Mouse (Mus musculus): ENCODE data around the gene Slc35f2. TPM values are rescaled to one million over a fixed set of nuclear protein-coding genes. Genes with fewer than 3 reads are reported as not detected.

The Slc35f2 gene
- polyA plus RNA-seq, 1 experiment from 2014 or later: 3.8 TPM

- H3K4me3 ChIP-seq (ENCODE audit: low read depth, low read length): no peak overlapping the region
- H3K4me1 ChIP-seq (ENCODE audit: control insufficient read depth, insufficient read depth, low read length): no peaks in the 10 kb centered on the region
- H3K27ac ChIP-seq (ENCODE audit: low read length): no peak overlapping the region
- H3K27me3 ChIP-seq (ENCODE audit: control insufficient read depth, insufficient read depth, low read length): no peaks in the 10 kb centered on the region
- WGBS: 43% methylated on average over 3 of the region's 3 CpGs
- no peak overlapping the region for H3K4me2 ChIP-seq (replicated peaks; ENCODE audit: low read depth, low read length)
- H3K9ac ChIP-seq (replicated peaks; ENCODE audit: low read depth, low read length): no peak overlapping the region
- no peak for ATAC-seq (ENCODE audit: insufficient number of reproducible peaks, insufficient read depth, low FRiP score, low read depth)
- H3K36me3 ChIP-seq (ENCODE audit: control insufficient read depth, insufficient read depth, low read length): no peaks in the 10 kb centered on the region
- H3K9me3 ChIP-seq (ENCODE audit: control insufficient read depth, low read depth, low read length): no peaks in the 10 kb centered on the region
Observed at GRCm38 (mm10) chr9:53835039-53835438, 63.7 kb downstream of the Slc35f2 start.

GRCm38 (mm10) chr9:53835976-53836375 lies 64.6 kb downstream of the Slc35f2 start:
- ATAC-seq (ENCODE audit: insufficient number of reproducible peaks, insufficient read depth, low FRiP score, low read depth): no peak
- WGBS: 54% methylated on average over 4 of the region's 4 CpGs
- H3K9ac ChIP-seq (replicated peaks; ENCODE audit: low read depth, low read length): no peak overlapping the region
- no peaks in the 10 kb centered on the region for H3K27me3 ChIP-seq (ENCODE audit: control insufficient read depth, insufficient read depth, low read length)
- H3K9me3 ChIP-seq (ENCODE audit: control insufficient read depth, low read depth, low read length): no peaks in the 10 kb centered on the region
- no peaks in the 10 kb centered on the region for H3K36me3 ChIP-seq (ENCODE audit: control insufficient read depth, insufficient read depth, low read length)
- H3K4me2 ChIP-seq (replicated peaks; ENCODE audit: low read depth, low read length): no peak overlapping the region
- H3K27ac ChIP-seq (ENCODE audit: low read length): no peak overlapping the region
- no peaks in the 10 kb centered on the region for H3K4me1 ChIP-seq (ENCODE audit: control insufficient read depth, insufficient read depth, low read length)
- no peak overlapping the region for H3K4me3 ChIP-seq (ENCODE audit: low read depth, low read length)

- H3K9me3 ChIP-seq (ENCODE audit: control insufficient read depth, low read depth, low read length): no peaks in the 10 kb centered on the region
- no peak overlapping the region for H3K27ac ChIP-seq (ENCODE audit: low read length)
- no peaks in the 10 kb centered on the region for H3K36me3 ChIP-seq (ENCODE audit: control insufficient read depth, insufficient read depth, low read length)
- H3K27me3 ChIP-seq (ENCODE audit: control insufficient read depth, insufficient read depth, low read length): no peaks in the 10 kb centered on the region
- H3K4me1 ChIP-seq (ENCODE audit: control insufficient read depth, insufficient read depth, low read length): no peaks in the 10 kb centered on the region
- H3K4me3 ChIP-seq (ENCODE audit: low read depth, low read length): no peak overlapping the region
- ATAC-seq (ENCODE audit: insufficient number of reproducible peaks, insufficient read depth, low FRiP score, low read depth): no peak
- WGBS: 68% methylated on average over 8 of the region's 8 CpGs
- no peak overlapping the region for H3K4me2 ChIP-seq (replicated peaks; ENCODE audit: low read depth, low read length)
- H3K9ac ChIP-seq (replicated peaks; ENCODE audit: low read depth, low read length): no peak overlapping the region
Observed at GRCm38 (mm10) chr9:53838816-53839215, 67.5 kb downstream of the Slc35f2 start.

- no peaks in the 10 kb centered on the region; the same call in 1 of the 2 replicates for H3K4me1 ChIP-seq (ENCODE audit: control insufficient read depth, insufficient read depth, low read length)
- no peak overlapping the region for H3K27ac ChIP-seq (ENCODE audit: low read length)
- H3K4me3 ChIP-seq (ENCODE audit: low read depth, low read length): no peak overlapping the region
- ATAC-seq (ENCODE audit: insufficient number of reproducible peaks, insufficient read depth, low FRiP score, low read depth): no peak
- no peaks in the 10 kb centered on the region for H3K36me3 ChIP-seq (ENCODE audit: control insufficient read depth, insufficient read depth, low read length)
- no peaks in the 10 kb centered on the region for H3K9me3 ChIP-seq (ENCODE audit: control insufficient read depth, low read depth, low read length)
- 69% methylated on average over 8 of the region's 8 CpGs for WGBS
- H3K27me3 ChIP-seq (ENCODE audit: control insufficient read depth, insufficient read depth, low read length): no peaks in the 10 kb centered on the region
- no peak overlapping the region for H3K9ac ChIP-seq (replicated peaks; ENCODE audit: low read depth, low read length)
- no peak overlapping the region for H3K4me2 ChIP-seq (replicated peaks; ENCODE audit: low read depth, low read length)
Observed at GRCm38 (mm10) chr9:53848548-53848947, 77.2 kb downstream of the Slc35f2 start.

GRCm38 (mm10) chr9:53849864-53850263 lies 78.5 kb downstream of the Slc35f2 start, which contains the start of gene Sln:
Sln (plus strand) TSS chr9:53850164.
- Histone ChIP-seq H3K9ac (replicated peaks; ENCODE audit: low read depth, low read length) (no peak within 1 kb of the TSS), H3K27me3 (ENCODE audit: control insufficient read depth, insufficient read depth, low read length) (no peaks in the 10 kb centered on the region)
- WGBS: 88% methylated on average over 4 of the region's 4 CpGs

GRCm38 (mm10) chr9:53852158-53852557 lies 80.8 kb downstream of the Slc35f2 start:
- no peak overlapping the region for H3K9ac ChIP-seq (replicated peaks; ENCODE audit: low read depth, low read length)
- no peaks in the 10 kb centered on the region for H3K9me3 ChIP-seq (ENCODE audit: control insufficient read depth, low read depth, low read length)
- no peaks in the 10 kb centered on the region for H3K36me3 ChIP-seq (ENCODE audit: control insufficient read depth, insufficient read depth, low read length)
- H3K27ac ChIP-seq (ENCODE audit: low read length): no peak overlapping the region
- H3K4me2 ChIP-seq (replicated peaks; ENCODE audit: low read depth, low read length): no peak overlapping the region
- WGBS: 67% methylated on average over 4 of the region's 4 CpGs
- no peaks in the 10 kb centered on the region; the same call in 1 of the 2 replicates for H3K4me1 ChIP-seq (ENCODE audit: control insufficient read depth, insufficient read depth, low read length)
- H3K4me3 ChIP-seq (ENCODE audit: low read depth, low read length): no peak overlapping the region
- no peak for ATAC-seq (ENCODE audit: insufficient number of reproducible peaks, insufficient read depth, low FRiP score, low read depth)
- H3K27me3 ChIP-seq (ENCODE audit: control insufficient read depth, insufficient read depth, low read length): no peaks in the 10 kb centered on the region

More at GRCm38 (mm10) chr9:53849864-53850263, 78.5 kb downstream of the Slc35f2 start, which contains the start of gene Sln:
- no peaks in the 10 kb centered on the region for H3K9me3 ChIP-seq (ENCODE audit: control insufficient read depth, low read depth, low read length)
- ATAC-seq (ENCODE audit: insufficient number of reproducible peaks, insufficient read depth, low FRiP score, low read depth): no peak
- H3K27ac ChIP-seq (ENCODE audit: low read length): no peak within 1 kb of the TSS
- H3K4me1 ChIP-seq (ENCODE audit: control insufficient read depth, insufficient read depth, low read length): no peaks in the 10 kb centered on the region; the same call in 1 of the 2 replicates
- H3K36me3 ChIP-seq (ENCODE audit: control insufficient read depth, insufficient read depth, low read length): no peaks in the 10 kb centered on the region
- no peak within 1 kb of the TSS for H3K4me3 ChIP-seq (ENCODE audit: low read depth, low read length)
- H3K4me2 ChIP-seq (replicated peaks; ENCODE audit: low read depth, low read length): no peak within 1 kb of the TSS

- 79% methylated on average over 1 of the region's 1 CpGs for WGBS
- Histone ChIP-seq H3K27me3 (ENCODE audit: control insufficient read depth, insufficient read depth, low read length) (no peaks in the 10 kb centered on the region), H3K4me1 (ENCODE audit: control insufficient read depth, insufficient read depth, low read length) (no peaks in the 10 kb centered on the region; the same call in 1 of the 2 replicates), H3K36me3 (ENCODE audit: control insufficient read depth, insufficient read depth, low read length) (no peaks in the 10 kb centered on the region), H3K4me2 (replicated peaks; ENCODE audit: low read depth, low read length) (no peak overlapping the region), H3K27ac (ENCODE audit: low read length) (no peak overlapping the region), H3K9me3 (ENCODE audit: control insufficient read depth, low read depth, low read length) (no peaks in the 10 kb centered on the region), H3K4me3 (ENCODE audit: low read depth, low read length) (no peak overlapping the region), H3K9ac (replicated peaks; ENCODE audit: low read depth, low read length) (no peak overlapping the region)
- ATAC-seq (ENCODE audit: insufficient number of reproducible peaks, insufficient read depth, low FRiP score, low read depth): no peak
Observed at GRCm38 (mm10) chr9:53853672-53854071, 82.3 kb downstream of the Slc35f2 start.

- H3K4me2 ChIP-seq (replicated peaks; ENCODE audit: low read depth, low read length): no peak overlapping the region
- no peaks in the 10 kb centered on the region for H3K36me3 ChIP-seq (ENCODE audit: control insufficient read depth, insufficient read depth, low read length)
- no peak overlapping the region for H3K9ac ChIP-seq (replicated peaks; ENCODE audit: low read depth, low read length)
- H3K27me3 ChIP-seq (ENCODE audit: control insufficient read depth, insufficient read depth, low read length): no peaks in the 10 kb centered on the region
- ATAC-seq (ENCODE audit: insufficient number of reproducible peaks, insufficient read depth, low FRiP score, low read depth): no peak
- H3K27ac ChIP-seq (ENCODE audit: low read length): no peak overlapping the region
- WGBS: 87% methylated on average over 1 of the region's 1 CpGs
- no peaks in the 10 kb centered on the region; the same call in 1 of the 2 replicates for H3K4me1 ChIP-seq (ENCODE audit: control insufficient read depth, insufficient read depth, low read length)
- no peaks in the 10 kb centered on the region for H3K9me3 ChIP-seq (ENCODE audit: control insufficient read depth, low read depth, low read length)
- no peak overlapping the region for H3K4me3 ChIP-seq (ENCODE audit: low read depth, low read length)
Observed at GRCm38 (mm10) chr9:53854525-53854924, 83.2 kb downstream of the Slc35f2 start.

- H3K27ac ChIP-seq (ENCODE audit: low read length): no peak overlapping the region
- no peak for ATAC-seq (ENCODE audit: insufficient number of reproducible peaks, insufficient read depth, low FRiP score, low read depth)
- WGBS: 62% methylated on average over 5 of the region's 5 CpGs
Observed at GRCm38 (mm10) chr9:53857864-53858263, 86.5 kb downstream of the Slc35f2 start.

More at GRCm38 (mm10) chr9:53857864-53858263, 86.5 kb downstream of the Slc35f2 start:
- Histone ChIP-seq H3K27me3 (ENCODE audit: control insufficient read depth, insufficient read depth, low read length) (no peaks in the 10 kb centered on the region), H3K4me1 (ENCODE audit: control insufficient read depth, insufficient read depth, low read length) (no peaks in the 10 kb centered on the region; the same call in 1 of the 2 replicates), H3K36me3 (ENCODE audit: control insufficient read depth, insufficient read depth, low read length) (no peaks in the 10 kb centered on the region), H3K9ac (replicated peaks; ENCODE audit: low read depth, low read length) (no peak overlapping the region), H3K9me3 (ENCODE audit: control insufficient read depth, low read depth, low read length) (no peaks in the 10 kb centered on the region), H3K4me3 (ENCODE audit: low read depth, low read length) (no peak overlapping the region), H3K4me2 (replicated peaks; ENCODE audit: low read depth, low read length) (no peak overlapping the region)

Measured in stomach, embryonic 14.5 days (tissue).